Mouse (Mus musculus): Measurements from ENCODE around the gene Hnrnpdl. TPM values are rescaled to one million over a fixed set of nuclear protein-coding genes. Genes with fewer than 3 reads are reported as not detected.

Hnrnpdl gene
- polyA plus RNA-seq, 1 experiment, result 346 TPM

DNA sequence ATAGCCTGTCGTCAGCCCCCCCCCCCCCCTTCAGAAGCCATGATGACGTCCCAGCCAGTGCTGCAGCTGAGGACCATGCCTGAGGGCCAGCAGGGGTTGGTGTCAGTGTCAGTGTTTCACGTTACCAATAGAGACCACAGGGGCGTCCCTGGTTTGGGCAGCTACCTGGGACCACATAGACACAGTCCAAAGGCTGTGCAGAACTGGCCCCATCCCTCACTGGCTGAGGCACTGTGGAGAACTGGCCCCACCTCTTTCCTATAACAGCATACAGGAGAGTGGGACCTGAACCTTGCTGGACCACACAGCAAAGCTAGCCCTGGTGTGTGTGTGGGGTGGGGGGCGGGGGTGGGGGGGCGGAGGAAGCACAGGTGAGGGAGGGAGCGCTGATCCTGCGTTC, 39.0 kb downstream of the Hnrnpdl start:
- Histone ChIP-seq H3K36me3 (ENCODE audit: control insufficient read depth, insufficient read depth, low read length, poor library complexity, severe bottlenecking) (no peaks in the 10 kb centered on the region), H3K9me3 (replicated peaks; ENCODE audit: control insufficient read depth, insufficient read depth, low read length, poor library complexity, severe bottlenecking) (no peaks in the 10 kb centered on the region), H3K27me3 (ENCODE audit: control insufficient read depth, insufficient read depth, low read length, poor library complexity, severe bottlenecking) (no peaks in the 10 kb centered on the region), H3K4me3 (ENCODE audit: low read depth, low read length) (no peak overlapping the region), H3K27ac (ENCODE audit: insufficient read depth, low read length) (no peak overlapping the region), H3K4me1 (ENCODE audit: control insufficient read depth, insufficient read depth, low read length) (no peaks in the 10 kb centered on the region), H3K9ac (ENCODE audit: low read depth, poor library complexity, severe bottlenecking) (no peak overlapping the region)
- TF ChIP-seq EP300 (IDR thresholded peaks at IDR 0.05; ENCODE audit: insufficient read depth, low read depth, low read length), result no peak
- TF ChIP-seq CTCF (IDR thresholded peaks at IDR 0.05; ENCODE audit: low read depth, low read length), result no peak
- no peak for TF ChIP-seq POLR2A (IDR thresholded peaks at IDR 0.05; ENCODE audit: insufficient read depth, low read length)

DNA sequence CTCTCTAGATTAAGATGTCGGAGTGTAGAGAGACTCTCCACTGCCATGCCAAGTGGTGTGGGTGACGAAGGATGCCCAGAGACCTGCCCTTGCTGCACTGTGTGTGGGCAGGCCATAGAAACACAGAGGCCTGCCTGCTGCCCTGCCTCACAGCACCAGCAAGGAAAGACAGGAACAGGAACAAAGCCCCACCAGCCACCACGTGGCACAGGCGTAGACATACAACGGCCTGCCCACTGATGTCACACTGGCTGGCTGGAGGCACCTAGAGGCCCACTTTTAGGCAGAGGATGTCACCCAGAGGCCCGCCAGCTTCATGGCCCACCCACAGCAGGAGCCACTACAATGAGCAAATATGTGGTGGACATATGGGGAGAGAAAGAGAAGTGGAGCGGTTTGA, 39.4 kb downstream of the Hnrnpdl start:
- no peaks in the 10 kb centered on the region for H3K27me3 ChIP-seq (ENCODE audit: control insufficient read depth, insufficient read depth, low read length, poor library complexity, severe bottlenecking)

DNA sequence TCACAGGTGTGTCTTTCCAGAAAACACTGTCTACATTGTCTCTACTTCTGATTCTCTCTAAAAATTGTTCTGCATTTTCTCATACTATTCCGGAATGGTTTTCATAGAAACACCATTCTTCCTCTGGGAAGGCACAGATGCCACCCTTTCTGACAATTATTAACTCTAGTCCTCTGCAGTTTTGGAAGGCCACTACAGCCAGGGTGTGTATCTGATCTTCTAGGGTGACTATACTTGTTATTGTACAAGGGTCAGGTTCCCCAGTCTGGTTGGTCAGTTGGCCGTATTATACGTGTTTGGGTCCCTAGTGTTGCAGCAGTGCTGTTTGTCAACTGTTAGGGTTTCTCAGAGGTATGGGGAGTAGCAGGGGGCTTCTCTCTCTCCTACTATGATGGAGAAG, 44.8 kb downstream of the Hnrnpdl start:
- H3K9ac ChIP-seq (ENCODE audit: low read depth, poor library complexity, severe bottlenecking), result no peak overlapping the region
- no peaks in the 10 kb centered on the region for H3K9me3 ChIP-seq (replicated peaks; ENCODE audit: control insufficient read depth, insufficient read depth, low read length, poor library complexity, severe bottlenecking)
- H3K36me3 ChIP-seq (ENCODE audit: control insufficient read depth, insufficient read depth, low read length, poor library complexity, severe bottlenecking), result no peaks in the 10 kb centered on the region
- no peak overlapping the region for H3K4me3 ChIP-seq (ENCODE audit: low read depth, low read length)
- TF ChIP-seq CTCF (IDR thresholded peaks at IDR 0.05; ENCODE audit: low read depth, low read length) (no peak), EP300 (IDR thresholded peaks at IDR 0.05; ENCODE audit: insufficient read depth, low read depth, low read length) (no peak), POLR2A (IDR thresholded peaks at IDR 0.05; ENCODE audit: insufficient read depth, low read length) (no peak)
- no peaks in the 10 kb centered on the region for H3K27me3 ChIP-seq (ENCODE audit: control insufficient read depth, insufficient read depth, low read length, poor library complexity, severe bottlenecking)
- H3K4me1 ChIP-seq (ENCODE audit: control insufficient read depth, insufficient read depth, low read length), result no peaks in the 10 kb centered on the region
- no peak overlapping the region for H3K27ac ChIP-seq (ENCODE audit: insufficient read depth, low read length)

More for the DNA sequence above, 39.4 kb downstream of the Hnrnpdl start:
- no peaks in the 10 kb centered on the region for H3K9me3 ChIP-seq (replicated peaks; ENCODE audit: control insufficient read depth, insufficient read depth, low read length, poor library complexity, severe bottlenecking)
- TF ChIP-seq POLR2A (IDR thresholded peaks at IDR 0.05; ENCODE audit: insufficient read depth, low read length) (no peak), EP300 (IDR thresholded peaks at IDR 0.05; ENCODE audit: insufficient read depth, low read depth, low read length) (no peak), CTCF (IDR thresholded peaks at IDR 0.05; ENCODE audit: low read depth, low read length) (no peak)
- H3K27ac ChIP-seq (ENCODE audit: insufficient read depth, low read length), result no peak overlapping the region
- H3K4me1 ChIP-seq (ENCODE audit: control insufficient read depth, insufficient read depth, low read length), result no peaks in the 10 kb centered on the region
- H3K9ac ChIP-seq (ENCODE audit: low read depth, poor library complexity, severe bottlenecking), result no peak overlapping the region
- no peaks in the 10 kb centered on the region for H3K36me3 ChIP-seq (ENCODE audit: control insufficient read depth, insufficient read depth, low read length, poor library complexity, severe bottlenecking)
- peak overlapping the region; percentile 8; the same call in 1 of the 2 replicates for H3K4me3 ChIP-seq (ENCODE audit: low read depth, low read length)

DNA sequence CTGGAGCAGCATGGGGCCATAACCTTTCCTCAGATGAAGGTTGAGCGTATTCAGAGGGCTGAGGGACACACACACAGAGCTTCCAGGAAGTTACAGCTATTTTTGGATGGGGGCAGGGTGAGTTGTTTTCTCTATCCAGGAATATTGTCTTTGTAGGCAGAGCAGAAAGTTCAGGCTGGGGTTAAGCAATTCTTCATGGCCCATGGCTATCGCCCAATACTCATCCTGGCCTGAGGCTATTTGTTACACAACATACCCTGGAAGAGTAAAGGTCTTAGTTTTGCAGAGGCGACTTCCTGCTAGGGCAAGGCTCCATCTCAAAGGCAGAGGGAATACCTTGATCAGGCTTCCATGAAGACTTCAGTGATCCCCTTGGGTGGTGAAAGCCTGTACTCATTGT, 45.3 kb downstream of the Hnrnpdl start:
- no peak overlapping the region for H3K9ac ChIP-seq (ENCODE audit: low read depth, poor library complexity, severe bottlenecking)
- H3K27ac ChIP-seq (ENCODE audit: insufficient read depth, low read length), result no peak overlapping the region
- no peak overlapping the region for H3K4me3 ChIP-seq (ENCODE audit: low read depth, low read length)
- no peaks in the 10 kb centered on the region for H3K27me3 ChIP-seq (ENCODE audit: control insufficient read depth, insufficient read depth, low read length, poor library complexity, severe bottlenecking)
- no peaks in the 10 kb centered on the region for H3K9me3 ChIP-seq (replicated peaks; ENCODE audit: control insufficient read depth, insufficient read depth, low read length, poor library complexity, severe bottlenecking)
- TF ChIP-seq CTCF (IDR thresholded peaks at IDR 0.05; ENCODE audit: low read depth, low read length) (no peak), POLR2A (IDR thresholded peaks at IDR 0.05; ENCODE audit: insufficient read depth, low read length) (no peak), EP300 (IDR thresholded peaks at IDR 0.05; ENCODE audit: insufficient read depth, low read depth, low read length) (no peak)
- H3K4me1 ChIP-seq (ENCODE audit: control insufficient read depth, insufficient read depth, low read length), result no peaks in the 10 kb centered on the region
- no peaks in the 10 kb centered on the region for H3K36me3 ChIP-seq (ENCODE audit: control insufficient read depth, insufficient read depth, low read length, poor library complexity, severe bottlenecking)

Other genes starting within 250 kb of the Hnrnpdl start
- not detected in 2 replicates for gene Vamp9, start 133.4 kb downstream of the Hnrnpdl start, polyA plus RNA-seq (2011; ENCODE audit: insufficient read depth, insufficient read length, low read depth, missing spikeins)
- 605 and 625 TPM in 2 replicates for gene Hnrnpd, start 60.7 kb downstream of the Hnrnpdl start, polyA plus RNA-seq (2011; ENCODE audit: insufficient read depth, insufficient read length, low read depth, missing spikeins)
- 1.5 TPM in 1 of 2 replicates, not detected in the other for gene 4930524J08Rik, start 60.6 kb downstream of the Hnrnpdl start, polyA plus RNA-seq (2011; ENCODE audit: insufficient read depth, insufficient read length, low read depth, missing spikeins)
- 43.4 and 50.6 TPM in 2 replicates for gene Enoph1, start 321 bp upstream of the Hnrnpdl start, polyA plus RNA-seq (2011; ENCODE audit: insufficient read depth, insufficient read length, low read depth, missing spikeins)
- gene Tmem150c, start 120.1 kb upstream of the Hnrnpdl start, polyA plus RNA-seq (2011; ENCODE audit: insufficient read depth, insufficient read length, low read depth, missing spikeins), result 1.1 and 1.2 TPM in 2 replicates

All from ES-Bruce4 (cell line).